Comparison of ENCODE assay signal across 24 mouse cellular contexts in genomic region chr1:152695491-152695890, GRCm38 (mm10). TPM values are rescaled to one million over a fixed set of nuclear protein-coding genes. Genes with fewer than 3 reads are reported as not detected.
"Had no signal": no experiment of that assay in that cellular context is flagged by ENCODE, and none has a peak within 500 bp of the region (broad histone marks: within the 10 kb centered on the region; RNA-seq: fewer than 3 reads in every experiment).

No protein-coding gene starts in this region.

- H3K9me3 ChIP-seq: liver, embryonic 15.5 days; midbrain, embryonic 12.5 days; neural tube, embryonic 15.5 days had no signal

- H3K4me3 ChIP-seq: left cerebral cortex, adult 2 months; liver, embryonic 15.5 days; midbrain, embryonic 12.5 days; myocyte; neural tube, embryonic 15.5 days had no signal

- H3K36me3 ChIP-seq: liver, embryonic 15.5 days; midbrain, embryonic 12.5 days; neural tube, embryonic 15.5 days had no signal

- H3K4me1 ChIP-seq: liver, embryonic 15.5 days; neural tube, embryonic 15.5 days had no signal

- DNase-seq: kidney, adult 2 months; kidney, postnatal 25 days; lung, adult 2 months; lung, postnatal 4 days; right cerebral cortex, adult 18-20 months; right cerebral cortex, postnatal 25 days; thymus, adult 18-20 months; thymus, postnatal 25 days had no signal

- H3K9ac ChIP-seq: liver, embryonic 15.5 days; midbrain, embryonic 12.5 days; neural tube, embryonic 15.5 days had no signal

- H3K4me2 ChIP-seq: liver, embryonic 11.5 days; liver, embryonic 15.5 days; midbrain, embryonic 12.5 days; neural tube, embryonic 15.5 days had no signal

- ATAC-seq: lung, postnatal 0 days had no signal

- H3K27ac ChIP-seq: left cerebral cortex, adult 2 months; liver, embryonic 15.5 days; midbrain, embryonic 12.5 days; neural tube, embryonic 15.5 days had no signal

- H3K27me3 ChIP-seq: liver, embryonic 15.5 days; midbrain, embryonic 12.5 days; neural tube, embryonic 15.5 days had no signal

RNA-seq across cellular contexts. Expression of gene Apobec4, which starts 54.9 kb away (rescaled TPM):
- total RNA-seq: layer of hippocampus, postnatal 25 days; left cerebral cortex, adult 2 months; left cerebral cortex, postnatal 25 days; megakaryocyte, adult 5-6 weeks had no signal
- polyA plus RNA-seq: kidney, adult 2 months; kidney, embryonic 16.5 days; limb, embryonic 14.5 days; liver, embryonic 11.5 days; liver, embryonic 15.5 days; midbrain, embryonic 12.5 days; myocyte; neural tube, embryonic 11.5 days; small intestine, adult 2 months; stomach, embryonic 14.5 days; urinary bladder, adult 2 months had no signal
